Mouse (Mus musculus) CH12.LX (cell line): ENCODE results near the gene Rab8b. TPM values are rescaled to one million over a fixed set of nuclear protein-coding genes. Genes with fewer than 3 reads are reported as not detected.

Experiments
- DNase-seq: peaks from one replicate; pipeline ENCODE4 v3.0.0-alpha.2; 2013; ENCODE audit errors: extremely low read depth
- H3K27ac ChIP-seq: 2 replicates; pipeline ENCODE4 v1.5.1; 2012; ENCODE audit warnings: low read depth, mild to moderate bottlenecking, control low read depth, moderate library complexity; ENCODE audit not compliant: insufficient read depth
- H3K27me3 ChIP-seq: replicated peaks from 2 replicates; pipeline ENCODE3; 2012; ENCODE audit warnings: inconsistent platforms
- H3K36me3 ChIP-seq, 2 experiments: replicated peaks in 1 of 2; 2 replicates each; pipeline versions ENCODE3 to v1.6.1; 2012; ENCODE audit warnings: inconsistent platforms in 1 of 2, low read length in 1 of 2, mild to moderate bottlenecking in 1 of 2, mixed read lengths in 1 of 2, moderate library complexity in 1 of 2; ENCODE audit not compliant: control insufficient read depth in 1 of 2, insufficient read depth in 1 of 2
- H3K4me1 ChIP-seq, 2 experiments: 2 replicates each; pipeline ENCODE4 v1.6.1; 2012; ENCODE audit warnings: inconsistent platforms in 1 of 2, moderate library complexity in 1 of 2; ENCODE audit not compliant: insufficient read depth in 2 of 2, control insufficient read depth in 1 of 2
- H3K4me2 ChIP-seq: 2 replicates; pipeline ENCODE4 v1.6.1; 2012; ENCODE audit warnings: low read depth, mild to moderate bottlenecking, control low read depth; ENCODE audit not compliant: poor library complexity, insufficient read depth, severe bottlenecking
- H3K4me3 ChIP-seq, 3 experiments: fragments of 150-350 bp in 1 of 3; sonication (generic) in 1 of 3; replicated peaks in 1 of 3; 2 replicates each; pipeline versions ENCODE3 to v1.5.1; 2011 to 2012; ENCODE audit warnings: low read depth in 2 of 3, low read length in 2 of 3, mild to moderate bottlenecking in 2 of 3, moderate library complexity in 2 of 3, control low read depth in 1 of 3, improper control_type of control experiment in 1 of 3, inconsistent platforms in 1 of 3, mixed read lengths in 1 of 3; ENCODE audit not compliant: poor library complexity in 1 of 3
- H3K79me2 ChIP-seq: replicated peaks from 2 replicates; pipeline ENCODE4 v1.6.1; 2012; ENCODE audit warnings: mild to moderate bottlenecking, moderate library complexity; ENCODE audit not compliant: control insufficient read depth, poor library complexity, insufficient read depth, severe bottlenecking; ENCODE audit errors: extremely low read depth
- H3K9ac ChIP-seq: 2 replicates; pipeline ENCODE4 v1.6.1; 2012; ENCODE audit warnings: low read depth, mild to moderate bottlenecking, control low read depth, moderate library complexity; ENCODE audit not compliant: insufficient read depth
- H3K9me3 ChIP-seq: replicated peaks from 2 replicates; pipeline ENCODE3; 2012; ENCODE audit warnings: low read length, inconsistent platforms, mixed read lengths
- CHD2 ChIP-seq: IDR thresholded peaks from 2 replicates; pipeline ENCODE4 v1.6.1; 2011; ENCODE audit warnings: low read length, improper control_type of control experiment
- CTCF ChIP-seq, 2 experiments: IDR thresholded peaks in 1 of 2; conservative IDR thresholded peaks in 1 of 2; 2 replicates each; pipeline ENCODE4 v1.5.1; 2011 to 2012; ENCODE audit warnings: low read depth in 2 of 2, low read length in 2 of 2, improper control_type of control experiment in 1 of 2, inconsistent platforms in 1 of 2, mild to moderate bottlenecking in 1 of 2, moderate library complexity in 1 of 2
- ETS1 ChIP-seq: conservative IDR thresholded peaks from 2 replicates; pipeline ENCODE4 v1.6.1; 2012; ENCODE audit warnings: low read depth, mild to moderate bottlenecking, inconsistent platforms, low read length, improper control_type of control experiment, moderate library complexity
- JUN ChIP-seq: IDR thresholded peaks from 2 replicates; pipeline ENCODE4 v1.6.1; 2011; ENCODE audit warnings: low read depth, mild to moderate bottlenecking, low read length, improper control_type of control experiment, moderate library complexity; ENCODE audit not compliant: insufficient read depth
- MXI1 ChIP-seq: IDR thresholded peaks from 2 replicates; pipeline ENCODE4 v1.6.1; 2011; ENCODE audit warnings: mild to moderate bottlenecking, low read depth, low read length, improper control_type of control experiment
- RAD21 ChIP-seq: IDR thresholded peaks from 2 replicates; pipeline ENCODE4 v1.6.1; 2011; ENCODE audit warnings: low read depth, mild to moderate bottlenecking, low read length, improper control_type of control experiment, moderate library complexity
- SIN3A ChIP-seq: IDR thresholded peaks from 2 replicates; pipeline ENCODE4 v1.6.1; 2012; ENCODE audit warnings: low read length, improper control_type of control experiment, inconsistent platforms
- SMC3 ChIP-seq: IDR thresholded peaks from 2 replicates; pipeline ENCODE4 v1.6.1; 2011; ENCODE audit warnings: low read depth, low read length, improper control_type of control experiment
- UBTF ChIP-seq: IDR thresholded peaks from 2 replicates; pipeline ENCODE4 v1.6.1; 2012; ENCODE audit warnings: low read depth, mild to moderate bottlenecking, inconsistent platforms, low read length, improper control_type of control experiment, moderate library complexity
- USF1 ChIP-seq: IDR thresholded peaks from 2 replicates; pipeline ENCODE4 v1.6.1; 2014; ENCODE audit warnings: low read depth, mild to moderate bottlenecking, inconsistent platforms, low read length, improper control_type of control experiment
- ZC3H11A ChIP-seq: IDR thresholded peaks from 2 replicates; pipeline ENCODE4 v1.6.1; 2012; ENCODE audit warnings: low read depth, mild to moderate bottlenecking, inconsistent platforms, low read length, improper control_type of control experiment
- ZMIZ1 ChIP-seq: IDR thresholded peaks from 2 replicates; pipeline ENCODE4 v1.6.1; 2012; ENCODE audit warnings: low read depth, mild to moderate bottlenecking, inconsistent platforms, low read length, improper control_type of control experiment
- dilution Hi-C: fragments of 300-500 bp; cut with MboI; formaldehyde crosslinking; loops from 2 replicates; pipeline ENCODE4 v1.14.3; 2020; ENCODE audit warnings: low sequenced_read_pairs; ENCODE audit not compliant: extremely low pct_unique_long_range_greater_than_20kb, extremely low pct_ligation_motif_present
- in situ Hi-C: fragments of 300-500 bp; cut with MboI; formaldehyde crosslinking; loops from 3 replicates; pipeline ENCODE4 v1.14.3; 2019; ENCODE audit warnings: low sequenced_read_pairs, low pct_ligation_motif_present, low pct_unique_long_range_greater_than_20kb, mixed read lengths
- polyA plus RNA-seq: library from polyadenylated mRNA; unstranded; fragments of >175 nt; gene quantifications from 2 replicates; pipeline ENCODE4 v1.2.1, GENCODE M21; 2012; ENCODE audit warnings: low read depth; ENCODE audit not compliant: insufficient read length
- total RNA-seq, 2 experiments: library from RNA; depleted of rRNA; stranded (reverse); fragments of 300-350 nt in 1 of 2; fragments of >200 nt in 1 of 2; gene quantifications; 2 replicates each; pipeline ENCODE4 v1.2.3; 2012 to 2014

The Rab8b gene
- total and polyA plus RNA-seq, 3 experiments = 12.2 to 28.0 (median 26.1) TPM

DNA sequence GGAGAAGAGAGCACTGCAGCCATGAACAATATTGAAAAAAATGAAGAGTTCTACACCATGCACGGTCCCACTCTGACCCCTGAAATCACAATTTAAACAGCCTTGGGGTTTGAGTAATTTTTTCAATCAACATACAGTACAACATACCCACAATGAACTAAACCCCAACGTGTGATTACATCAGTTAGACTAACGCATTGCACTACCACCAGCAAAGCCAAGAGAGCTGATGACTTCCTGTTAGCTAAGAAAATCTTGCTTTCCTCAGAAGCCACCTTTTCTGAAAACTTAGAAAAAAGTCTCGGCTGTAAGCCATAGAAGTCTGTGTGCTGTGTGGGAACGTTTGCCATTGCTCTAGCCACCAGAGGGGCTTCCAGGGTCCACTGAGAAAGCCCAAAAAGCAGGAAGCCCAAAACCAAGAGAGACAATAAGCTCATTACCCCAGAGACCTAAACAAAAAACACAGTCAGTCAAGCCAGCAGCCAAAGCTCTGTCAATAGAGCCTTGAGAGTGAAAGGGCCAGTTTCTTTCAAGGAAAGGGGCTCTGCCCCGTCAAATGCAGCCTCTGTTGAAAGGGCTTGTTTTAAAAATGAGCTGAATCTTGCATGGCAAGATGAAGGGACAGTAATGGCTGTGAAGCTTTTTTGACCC, 31.4 kb downstream of the Rab8b start:
- H3K9ac ChIP-seq = no peak overlapping the region
- TF ChIP-seq UBTF (no peak), RAD21 (no peak), ETS1 (no peak), CTCF (conservative IDR thresholded peaks at IDR 0.05 in 1 of 2, IDR thresholded peaks at IDR 0.05 in 1 of 2; ENCODE audit: low read depth in 2 of 2, low read length in 2 of 2) (no peak), MXI1 (no peak), CHD2 (no peak), USF1 (no peak), JUN (no peak), SMC3 (no peak), ZMIZ1 (no peak)
- TF ChIP-seq, all 38 proteins: peak for 0
- Histone ChIP-seq H3K4me2 (no peak overlapping the region), H3K4me3 (no peak overlapping the region), H3K27ac (no peak overlapping the region), H3K27me3 (no peaks in the 10 kb centered on the region), H3K9me3 (peaks cover 5% of the 10 kb centered on the region), H3K36me3 (peaks cover 0 to 16% of the 10 kb centered on the region in 2 experiments), H3K4me1 (peaks cover 0 to 51% of the 10 kb centered on the region in 2 experiments; a peak in 2 of 4 replicates), H3K79me2 (peaks cover 24% of the 10 kb centered on the region)
- dilution Hi-C loops (no loop called here), in situ Hi-C loops (no loop called here)
- DNase-seq = no peak

DNA sequence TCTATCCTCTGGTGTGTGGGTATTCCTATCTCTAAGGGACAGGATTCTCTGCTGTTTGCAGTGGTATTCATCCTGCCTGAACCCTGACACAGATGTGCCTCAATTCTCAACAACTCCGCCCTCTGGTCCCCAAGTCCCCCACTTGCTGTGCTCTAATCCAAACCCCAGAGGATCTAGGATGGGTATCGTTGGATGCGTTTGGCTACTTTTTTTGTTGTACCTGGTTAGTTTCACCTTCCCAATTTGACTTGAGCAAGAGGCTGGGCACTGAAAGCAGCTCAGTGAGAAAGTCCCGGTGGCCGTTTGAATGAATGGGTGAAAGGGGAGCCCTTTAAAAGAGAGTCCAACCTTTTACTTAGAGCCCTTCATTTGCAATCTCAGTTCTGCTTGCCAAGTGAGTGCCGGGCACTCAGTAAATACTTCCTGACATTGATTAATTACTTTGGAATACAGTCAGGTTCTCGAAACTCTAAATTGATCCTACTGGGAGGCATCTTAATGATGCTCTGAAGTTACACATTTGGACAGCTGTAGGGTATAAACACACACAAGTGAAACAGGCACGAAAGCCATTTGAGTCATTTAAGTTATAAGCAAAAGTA, 32.1 kb downstream of the Rab8b start:
- no peak overlapping the region for H3K4me3 ChIP-seq
- H3K27ac ChIP-seq = no peak overlapping the region
- H3K79me2 ChIP-seq = peaks cover 22% of the 10 kb centered on the region
- H3K36me3 ChIP-seq = peaks cover 0 to 18% of the 10 kb centered on the region in 2 experiments
- no peaks in the 10 kb centered on the region for H3K27me3 ChIP-seq
- TF ChIP-seq ZMIZ1 = no peak
- no peak for TF ChIP-seq RAD21
- TF ChIP-seq SIN3A = no peak
- no peak overlapping the region for H3K9ac ChIP-seq
- in situ Hi-C loops = no loop called here
- peaks cover 0 to 54% of the 10 kb centered on the region in 2 experiments; a peak in 2 of 4 replicates for H3K4me1 ChIP-seq
- H3K9me3 ChIP-seq = peaks cover 5% of the 10 kb centered on the region
- no peak for DNase-seq
- H3K4me2 ChIP-seq = no peak overlapping the region
- dilution Hi-C loops = no loop called here

DNA sequence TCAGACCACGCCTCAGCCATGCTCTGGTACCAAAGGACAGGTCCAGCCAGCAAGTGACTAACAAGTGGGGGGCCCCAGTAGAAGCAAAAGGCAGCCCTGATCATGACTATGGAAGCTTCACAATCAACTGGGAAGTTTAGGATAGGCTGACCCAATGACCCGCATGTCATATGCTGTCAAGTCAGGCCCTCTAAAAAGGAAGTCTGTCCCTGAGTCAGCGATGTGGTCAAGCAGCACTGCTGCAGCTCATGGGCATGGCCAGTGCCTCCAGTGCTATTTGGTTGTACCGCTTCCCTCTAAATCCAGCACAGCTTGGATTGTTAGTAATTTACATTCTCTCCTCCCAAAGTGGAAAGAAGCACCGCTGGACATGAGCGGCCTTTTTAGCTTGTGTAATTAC, 32.7 kb downstream of the Rab8b start:
- H3K27ac ChIP-seq = no peak overlapping the region
- dilution Hi-C loops = no loop called here
- DNase-seq = no peak
- no peak for TF ChIP-seq ZC3H11A
- no peak for TF ChIP-seq UBTF
- TF ChIP-seq, all 38 proteins: peak for 0
- H3K9me3 ChIP-seq = peaks cover 5% of the 10 kb centered on the region
- peaks cover 0 to 56% of the 10 kb centered on the region in 2 experiments; a peak in 2 of 4 replicates for H3K4me1 ChIP-seq
- H3K79me2 ChIP-seq = peaks cover 21% of the 10 kb centered on the region
- no peak overlapping the region for H3K9ac ChIP-seq
- no peak overlapping the region for H3K4me2 ChIP-seq
- peaks cover 0 to 24% of the 10 kb centered on the region in 2 experiments for H3K36me3 ChIP-seq
- H3K27me3 ChIP-seq = no peaks in the 10 kb centered on the region
- H3K4me3 ChIP-seq = no peak overlapping the region
- in situ Hi-C loops = no loop called here
